Mouse (Mus musculus): ENCODE measurements at regions not wholly inside any gene's neighbourhood (a gene's known extent, or its start where the extent isn't known, plus 50 kb on each side); places are given as distances from the start of the nearest gene placed in this dataset.

GRCm38 (mm10) chr2:128249607-128250006, 123.8 kb downstream of the Bcl2l11 start:
- no peak overlapping the region for H3K4me2 ChIP-seq (ENCODE audit: insufficient read depth, low read depth, poor library complexity, severe bottlenecking)
- dilution Hi-C loops (cut with MboI; ENCODE audit: extremely low pct_ligation_motif_present, extremely low pct_unique_long_range_greater_than_20kb, low sequenced_read_pairs), result no loop called here
- no peaks in the 10 kb centered on the region for H3K79me2 ChIP-seq (replicated peaks; ENCODE audit: control insufficient read depth, extremely low read depth, insufficient read depth, poor library complexity, severe bottlenecking)
- TF ChIP-seq ZMIZ1 (IDR thresholded peaks at IDR 0.05; ENCODE audit: low read depth, low read length) (no peak), SMC3 (IDR thresholded peaks at IDR 0.05; ENCODE audit: low read depth, low read length) (no peak), RAD21 (IDR thresholded peaks at IDR 0.05; ENCODE audit: low read depth, low read length) (no peak), ETS1 (conservative IDR thresholded peaks at IDR 0.05; ENCODE audit: low read depth, low read length) (no peak), BHLHE40 (IDR thresholded peaks at IDR 0.05; ENCODE audit: low read depth, low read length) (no peak), USF2 (conservative IDR thresholded peaks at IDR 0.05; ENCODE audit: low read depth, low read length) (no peak), NELFE (IDR thresholded peaks at IDR 0.05; ENCODE audit: low read depth, low read length) (no peak), MXI1 (IDR thresholded peaks at IDR 0.05; ENCODE audit: low read depth, low read length) (no peak), MAZ (IDR thresholded peaks at IDR 0.05; ENCODE audit: low read depth, low read length) (no peak), POLR2AphosphoS2 (IDR thresholded peaks at IDR 0.05; ENCODE audit: low read depth, low read length) (no peak), EP300 (IDR thresholded peaks at IDR 0.05; ENCODE audit: low read length) (no peak), CHD1 (IDR thresholded peaks at IDR 0.05; ENCODE audit: low read depth, low read length) (no peak), SIN3A (IDR thresholded peaks at IDR 0.05; ENCODE audit: low read length) (no peak), ZNF384 (IDR thresholded peaks at IDR 0.05; ENCODE audit: low read depth, low read length) (no peak)
- peaks cover 10% of the 10 kb centered on the region for H3K9me3 ChIP-seq (replicated peaks; ENCODE audit: low read length)
- H3K36me3 ChIP-seq (replicated peaks in 1 of 2; ENCODE audit: control insufficient read depth in 1 of 2, insufficient read depth in 1 of 2, low read length in 1 of 2), result no peaks in the 10 kb centered on the region
- H3K27me3 ChIP-seq (replicated peaks), result no peaks in the 10 kb centered on the region
- in situ Hi-C loops (cut with MboI; ENCODE audit: low pct_ligation_motif_present, low pct_unique_long_range_greater_than_20kb, low sequenced_read_pairs), result no loop called here
- H3K27ac ChIP-seq (ENCODE audit: insufficient read depth, low read depth), result no peak overlapping the region
- H3K4me3 ChIP-seq (replicated peaks in 1 of 3; ENCODE audit: low read depth in 2 of 3, low read length in 2 of 3, poor library complexity in 1 of 3), result no peak overlapping the region
- H3K9ac ChIP-seq (ENCODE audit: insufficient read depth, low read depth), result no peak overlapping the region
- no peaks in the 10 kb centered on the region for H3K4me1 ChIP-seq (ENCODE audit: control insufficient read depth in 1 of 2, insufficient read depth in 2 of 2)
- DNase-seq (ENCODE audit: extremely low read depth), result no peak

- DNase-seq (ENCODE audit: extremely low read depth), result no peak
- no peak overlapping the region for H3K9ac ChIP-seq (ENCODE audit: insufficient read depth, low read depth)
- in situ Hi-C loops (cut with MboI; ENCODE audit: low pct_ligation_motif_present, low pct_unique_long_range_greater_than_20kb, low sequenced_read_pairs), result no loop called here
These were observed 125.0 kb downstream of the Bcl2l11 start for GRCm38 (mm10) chr2:128250841-128251240.

More at GRCm38 (mm10) chr2:128250841-128251240, 125.0 kb downstream of the Bcl2l11 start:
- TF ChIP-seq CHD2 (IDR thresholded peaks at IDR 0.05; ENCODE audit: low read length), result no peak
- TF ChIP-seq JUN (IDR thresholded peaks at IDR 0.05; ENCODE audit: insufficient read depth, low read depth, low read length), result no peak
- no peak for TF ChIP-seq MEF2A (IDR thresholded peaks at IDR 0.05; ENCODE audit: borderline replicate concordance, low read depth, low read length)
- TF ChIP-seq TBP (conservative IDR thresholded peaks at IDR 0.05; ENCODE audit: low read depth, low read length), result no peak
- TF ChIP-seq MAFK (IDR thresholded peaks at IDR 0.05; ENCODE audit: insufficient replicate concordance, low read length), result no peak
- TF ChIP-seq RCOR1 (conservative IDR thresholded peaks at IDR 0.05; ENCODE audit: low read depth, low read length), result no peak
- TF ChIP-seq CTCF (conservative IDR thresholded peaks at IDR 0.05 in 1 of 2, IDR thresholded peaks at IDR 0.05 in 1 of 2; ENCODE audit: low read depth in 2 of 2, low read length in 2 of 2), result no peak
- TF ChIP-seq ZMIZ1 (IDR thresholded peaks at IDR 0.05; ENCODE audit: low read depth, low read length), result no peak
- no peak for TF ChIP-seq ZC3H11A (IDR thresholded peaks at IDR 0.05; ENCODE audit: low read depth, low read length)
- TF ChIP-seq NRF1 (IDR thresholded peaks at IDR 0.05; ENCODE audit: low read depth, low read length), result no peak
- no peak for TF ChIP-seq UBTF (IDR thresholded peaks at IDR 0.05; ENCODE audit: low read depth, low read length)
- TF ChIP-seq POLR2A (IDR thresholded peaks at IDR 0.05; ENCODE audit: low read depth, low read length), result no peak
- TF ChIP-seq TCF12 (IDR thresholded peaks at IDR 0.05; ENCODE audit: low read depth, low read length), result no peak
- no peak for TF ChIP-seq ETS1 (conservative IDR thresholded peaks at IDR 0.05; ENCODE audit: low read depth, low read length)
- TF ChIP-seq SIN3A (IDR thresholded peaks at IDR 0.05; ENCODE audit: low read length), result no peak
- TF ChIP-seq HCFC1 (IDR thresholded peaks at IDR 0.05; ENCODE audit: low read depth, low read length), result no peak
- no peak for TF ChIP-seq RAD21 (IDR thresholded peaks at IDR 0.05; ENCODE audit: low read depth, low read length)
- H3K27ac ChIP-seq (ENCODE audit: insufficient read depth, low read depth), result no peak overlapping the region
- H3K4me3 ChIP-seq (replicated peaks in 1 of 3; ENCODE audit: low read depth in 2 of 3, low read length in 2 of 3, poor library complexity in 1 of 3), result no peak overlapping the region
- dilution Hi-C loops (cut with MboI; ENCODE audit: extremely low pct_ligation_motif_present, extremely low pct_unique_long_range_greater_than_20kb, low sequenced_read_pairs), result no loop called here
- no peaks in the 10 kb centered on the region for H3K27me3 ChIP-seq (replicated peaks)
- no peak overlapping the region for H3K4me2 ChIP-seq (ENCODE audit: insufficient read depth, low read depth, poor library complexity, severe bottlenecking)
- H3K9me3 ChIP-seq (replicated peaks; ENCODE audit: low read length), result peaks cover 10% of the 10 kb centered on the region
- no peaks in the 10 kb centered on the region for H3K4me1 ChIP-seq (ENCODE audit: control insufficient read depth in 1 of 2, insufficient read depth in 2 of 2)
- H3K79me2 ChIP-seq (replicated peaks; ENCODE audit: control insufficient read depth, extremely low read depth, insufficient read depth, poor library complexity, severe bottlenecking), result no peaks in the 10 kb centered on the region
- H3K36me3 ChIP-seq (replicated peaks in 1 of 2; ENCODE audit: control insufficient read depth in 1 of 2, insufficient read depth in 1 of 2, low read length in 1 of 2), result no peaks in the 10 kb centered on the region

All from CH12.LX (cell line).